Mouse (Mus musculus) liver, adult (tissue): ENCODE measurements around the gene Coro1b.

ENCODE experiments used
- GATA4 ChIP-seq: IDR thresholded peaks from 2 replicates; pipeline ENCODE4 v1.6.1; 2014; ENCODE audit warnings: mild to moderate bottlenecking, low read length; ENCODE audit not compliant: insufficient replicate concordance

Coro1b gene

DNA sequence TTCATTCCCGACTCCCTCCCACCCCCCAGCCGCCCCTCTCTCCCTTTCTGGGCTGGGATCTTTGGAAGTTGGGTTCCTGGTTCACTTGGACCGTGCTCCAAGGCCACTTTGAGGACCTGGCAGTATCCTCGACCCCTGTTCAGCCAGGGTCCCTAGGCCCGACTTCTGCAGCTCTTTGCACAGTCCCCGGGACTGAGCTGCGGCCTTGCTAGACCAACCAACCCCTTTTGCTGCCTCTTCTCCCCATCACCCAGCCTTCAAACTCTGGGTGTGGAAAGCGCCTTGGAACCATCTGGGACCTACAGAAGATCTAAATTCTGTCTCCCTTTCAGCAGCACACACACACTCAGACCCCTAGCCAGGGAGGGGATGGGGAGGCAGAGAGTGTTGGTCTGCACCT lies 400 bp downstream of the Coro1b start:
- TF ChIP-seq GATA4, result no peak

DNA sequence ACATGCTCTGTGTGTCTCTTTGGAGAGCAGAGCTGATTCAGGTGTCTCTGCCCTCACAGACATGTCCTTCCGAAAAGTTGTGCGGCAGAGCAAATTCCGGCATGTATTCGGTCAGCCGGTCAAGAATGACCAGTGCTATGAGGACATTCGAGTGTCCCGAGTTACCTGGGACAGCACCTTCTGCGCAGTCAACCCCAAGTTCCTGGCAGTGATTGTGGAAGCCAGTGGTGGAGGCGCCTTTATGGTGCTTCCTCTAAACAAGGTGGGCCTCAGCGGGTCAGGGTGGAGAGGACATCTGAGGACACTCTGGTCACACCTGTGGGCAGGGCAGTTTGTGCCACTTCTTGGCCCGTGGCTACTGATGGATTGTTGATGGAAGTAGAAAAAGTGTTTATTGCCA lies 864 bp downstream of the Coro1b start:
- no peak for TF ChIP-seq GATA4

DNA sequence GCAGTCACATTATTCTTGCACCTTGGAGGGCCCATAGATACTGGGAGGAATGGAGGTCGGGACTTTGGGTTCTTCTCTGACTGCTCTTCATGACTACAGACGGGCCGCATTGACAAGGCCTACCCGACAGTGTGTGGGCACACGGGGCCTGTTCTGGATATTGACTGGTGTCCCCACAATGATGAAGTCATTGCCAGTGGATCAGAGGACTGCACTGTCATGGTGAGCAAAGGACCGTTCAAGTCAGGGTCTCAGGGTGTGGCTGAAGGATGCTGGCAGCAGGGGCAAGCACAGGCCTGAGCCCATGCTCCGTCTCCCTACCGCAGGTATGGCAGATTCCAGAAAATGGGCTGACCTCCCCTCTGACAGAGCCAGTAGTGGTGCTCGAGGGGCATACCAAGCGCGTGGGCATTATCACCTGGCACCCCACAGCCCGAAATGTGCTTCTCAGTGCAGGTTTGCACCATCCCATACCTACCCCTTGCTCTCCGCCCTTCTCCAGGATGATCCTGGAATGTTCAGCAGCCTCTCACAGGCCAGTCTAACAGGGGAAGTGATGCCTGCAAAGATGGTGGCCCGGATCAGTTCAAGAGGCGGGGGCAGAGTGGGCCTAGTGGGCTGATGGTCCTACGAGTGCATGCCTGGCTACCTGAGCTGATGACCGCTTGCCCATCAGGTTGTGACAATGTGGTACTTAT lies 1.5 kb downstream of the Coro1b start:
- TF ChIP-seq GATA4, result no peak

DNA sequence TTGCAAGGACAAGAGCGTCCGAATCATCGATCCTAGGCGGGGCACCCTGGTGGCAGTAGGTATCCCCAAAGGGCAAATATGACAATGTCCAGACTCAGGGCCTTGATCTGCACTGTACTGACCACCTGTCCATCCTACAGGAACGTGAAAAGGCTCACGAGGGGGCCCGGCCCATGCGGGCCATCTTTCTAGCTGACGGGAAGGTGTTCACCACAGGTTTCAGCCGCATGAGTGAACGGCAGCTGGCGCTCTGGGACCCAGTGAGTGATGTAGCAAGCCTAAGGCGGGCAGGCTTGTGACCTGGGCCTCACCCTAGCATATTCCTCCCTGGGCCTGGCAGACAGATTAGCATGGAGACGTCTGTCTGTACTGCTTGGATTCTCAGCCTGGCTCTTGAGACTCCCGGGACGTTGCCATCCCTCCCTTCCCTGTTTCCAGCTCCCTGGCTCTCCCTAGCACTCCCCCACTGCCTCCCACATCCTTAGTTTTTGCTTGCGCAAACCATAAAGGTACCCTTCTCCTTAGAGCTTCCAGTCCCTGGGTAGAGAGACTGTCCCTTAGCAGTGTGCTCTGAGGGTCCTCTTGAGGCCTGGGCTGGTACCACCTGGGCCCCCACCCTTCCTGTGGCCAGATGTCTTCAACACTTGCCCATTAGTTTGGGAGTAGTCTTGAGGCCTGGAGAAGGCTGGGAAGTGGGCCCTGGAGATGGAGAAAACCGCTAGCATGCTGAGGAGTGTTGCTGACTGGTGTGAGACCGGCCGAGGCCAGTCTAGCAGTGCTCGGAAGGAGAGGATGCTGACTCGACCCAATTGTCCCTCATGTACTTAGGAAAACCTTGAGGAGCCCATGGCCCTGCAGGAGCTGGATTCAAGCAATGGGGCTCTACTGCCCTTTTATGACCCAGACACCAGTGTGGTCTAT lies 2.4 kb downstream of the Coro1b start:
- TF ChIP-seq GATA4, result no peak

DNA sequence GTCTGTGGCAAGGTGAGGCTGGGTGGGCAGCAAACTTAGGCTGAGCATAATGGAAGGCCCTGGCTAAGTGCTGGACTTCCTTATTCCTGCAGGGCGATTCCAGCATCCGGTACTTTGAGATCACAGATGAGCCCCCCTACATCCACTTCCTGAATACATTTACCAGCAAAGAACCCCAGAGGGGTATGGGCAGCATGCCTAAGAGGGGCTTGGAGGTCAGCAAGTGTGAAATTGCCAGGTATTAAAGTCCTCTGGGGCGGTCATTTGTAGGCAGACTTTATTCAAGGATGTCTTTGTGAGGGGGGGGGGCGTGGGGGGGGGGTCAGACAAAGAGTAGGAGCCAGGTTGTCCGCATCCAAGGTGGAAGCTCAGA lies 3.1 kb downstream of the Coro1b start:
- no peak for TF ChIP-seq GATA4

DNA sequence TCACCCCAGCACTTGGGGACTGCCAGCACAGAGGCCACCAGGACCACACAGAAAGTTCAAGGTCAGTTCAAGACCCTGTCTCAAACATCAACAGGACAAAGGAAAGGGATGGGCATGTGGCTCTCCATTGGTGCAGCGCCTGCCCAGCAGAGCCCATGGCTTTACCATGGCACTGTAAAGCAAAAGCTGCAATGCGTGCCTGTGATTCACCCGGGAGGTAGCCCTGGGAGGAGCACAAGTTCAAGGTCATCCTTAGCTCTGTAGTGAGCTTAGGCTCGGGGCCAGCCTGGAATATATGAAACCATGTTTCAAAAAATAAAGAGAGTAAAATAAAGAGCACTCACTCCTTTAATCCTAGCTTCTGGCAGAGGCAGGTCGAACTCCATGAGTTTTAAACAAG lies 3.5 kb downstream of the Coro1b start:
- no peak for TF ChIP-seq GATA4

DNA sequence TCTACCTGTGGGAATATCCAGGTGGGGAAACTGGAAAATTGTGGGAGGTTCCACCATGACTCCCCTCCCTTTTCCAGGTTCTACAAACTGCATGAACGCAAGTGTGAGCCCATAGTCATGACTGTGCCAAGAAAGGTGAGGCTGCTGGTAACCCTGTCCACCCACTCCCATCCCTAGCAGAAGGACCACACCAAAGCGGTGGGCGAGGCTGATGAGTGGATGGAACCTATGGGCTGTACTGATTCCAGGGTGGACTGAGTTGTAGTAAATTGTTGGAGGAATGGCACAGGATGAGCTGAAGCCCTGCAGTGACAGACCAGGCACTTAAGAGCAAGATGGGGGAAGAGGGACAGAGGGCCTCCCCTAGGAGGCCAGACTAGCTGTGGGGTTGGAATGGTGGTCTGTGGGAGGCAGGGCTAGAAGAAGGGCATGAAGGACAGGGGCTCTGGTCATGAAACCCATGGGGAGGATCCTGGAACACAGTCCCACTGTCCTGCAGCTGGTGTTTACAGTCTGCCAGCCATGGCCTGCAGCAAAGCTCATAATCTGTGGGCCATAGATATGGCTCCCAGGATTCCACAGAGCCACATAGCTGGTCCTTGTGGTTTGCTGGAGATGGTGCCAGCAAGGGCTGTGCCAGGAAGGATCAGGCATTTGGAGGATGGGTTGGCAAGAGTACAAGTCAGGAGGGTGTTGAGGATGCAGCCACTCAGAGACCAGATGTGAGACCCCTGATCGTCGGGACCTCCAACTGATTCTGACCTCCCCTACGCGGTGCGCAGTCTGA lies 4.2 kb downstream of the Coro1b start:
- no peak for TF ChIP-seq GATA4

DNA sequence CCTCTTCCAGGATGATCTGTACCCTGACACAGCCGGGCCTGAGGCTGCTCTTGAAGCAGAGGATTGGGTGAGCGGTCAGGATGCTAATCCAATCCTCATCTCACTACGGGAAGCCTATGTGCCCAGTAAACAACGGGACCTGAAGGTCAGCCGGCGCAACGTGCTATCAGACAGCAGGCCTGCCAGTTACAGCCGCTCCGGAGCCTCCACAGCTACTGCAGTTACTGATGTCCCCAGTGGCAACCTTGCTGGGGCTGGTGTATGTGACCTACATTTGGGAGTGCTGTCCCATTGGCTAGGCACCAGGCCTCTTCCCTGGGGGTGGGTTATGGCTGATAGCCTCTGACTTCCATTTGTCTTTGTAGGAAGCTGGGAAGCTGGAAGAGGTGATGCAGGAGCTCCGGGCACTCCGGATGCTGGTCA lies 4.8 kb downstream of the Coro1b start, which contains the start of gene Ptprcap:
Ptprcap (plus strand) TSS at position 373 of the 423 bp plus-strand sequence.
- TF ChIP-seq GATA4, result no peak

DNA sequence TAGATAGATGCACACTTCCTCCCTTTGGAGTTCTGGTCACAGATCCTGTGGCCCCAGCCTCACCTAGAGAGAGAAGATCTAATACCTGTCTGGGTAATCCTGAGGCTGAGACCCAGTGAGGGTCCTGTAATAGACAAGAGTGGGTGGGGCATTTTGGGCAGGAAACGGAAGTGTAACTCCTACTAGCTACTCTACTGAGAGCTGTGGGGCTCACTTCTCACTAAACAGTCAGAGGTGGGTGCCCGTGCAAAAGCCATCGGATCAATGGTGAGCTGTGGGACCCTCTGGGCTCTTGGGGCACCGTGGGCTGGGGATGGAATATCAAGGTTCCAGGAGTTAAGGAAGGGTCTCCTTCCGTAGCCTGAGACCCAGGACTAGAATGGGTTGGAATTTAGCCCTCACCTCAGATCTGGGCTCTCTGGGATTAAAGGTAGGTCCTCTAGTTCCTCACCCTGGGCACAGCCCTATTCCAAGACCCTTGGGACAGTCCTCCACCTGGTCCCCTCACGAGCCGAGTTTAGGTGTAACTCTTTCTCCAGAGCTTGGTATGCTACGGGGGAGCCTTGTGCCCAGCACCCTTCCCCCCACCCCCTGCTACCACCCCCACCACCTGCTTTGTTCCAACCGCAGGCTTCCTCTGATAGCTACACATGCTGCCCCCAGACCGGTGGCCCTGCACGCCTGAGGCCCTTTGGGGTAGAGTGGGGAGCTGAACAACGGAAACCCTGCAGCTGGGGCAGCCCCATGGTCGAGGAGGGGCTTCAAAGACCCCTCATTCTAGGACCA lies 6.2 kb downstream of the Coro1b start:
- no peak for TF ChIP-seq GATA4

DNA sequence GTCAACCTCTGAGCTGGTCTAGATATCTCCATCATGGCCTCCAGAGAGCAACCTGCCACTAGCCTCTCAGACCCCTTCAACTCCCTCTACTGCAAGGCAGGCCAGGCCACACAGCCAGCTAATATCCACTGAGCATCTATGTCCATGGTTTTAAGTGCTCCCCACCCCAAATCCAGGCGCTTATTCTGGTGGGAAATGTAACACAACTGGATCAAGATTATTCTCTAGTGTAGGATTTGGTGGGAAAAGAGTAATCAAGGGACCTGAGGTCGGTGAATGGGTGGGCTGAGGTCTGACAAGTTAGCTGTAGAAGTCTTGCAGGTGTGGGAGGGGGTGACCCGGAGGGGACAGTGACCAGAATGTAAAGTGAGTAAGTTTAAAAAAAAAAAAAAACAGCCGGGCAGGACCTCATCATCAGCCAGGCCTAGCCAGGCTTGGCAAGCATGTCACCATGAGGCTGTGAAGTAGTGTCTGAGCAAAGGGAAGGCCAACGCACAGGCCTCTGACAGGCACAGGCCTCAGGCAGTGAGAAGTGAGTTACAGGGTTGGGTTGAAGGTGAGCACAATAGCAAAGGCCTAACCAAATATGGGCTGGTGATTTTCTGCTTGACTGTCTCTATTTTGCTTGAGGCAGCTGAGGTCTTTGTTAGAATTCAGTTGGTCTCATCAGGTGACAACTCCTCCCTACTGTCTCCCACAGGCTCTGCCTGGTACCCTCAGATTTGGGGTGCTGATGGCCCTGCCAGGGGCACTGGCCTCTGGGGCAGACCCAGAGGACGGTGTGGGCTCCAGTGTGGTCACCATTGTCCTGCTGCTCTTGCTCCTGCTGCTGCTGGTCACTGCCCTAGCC lies 7.0 kb downstream of the Coro1b start:
- TF ChIP-seq GATA4, result no peak

DNA sequence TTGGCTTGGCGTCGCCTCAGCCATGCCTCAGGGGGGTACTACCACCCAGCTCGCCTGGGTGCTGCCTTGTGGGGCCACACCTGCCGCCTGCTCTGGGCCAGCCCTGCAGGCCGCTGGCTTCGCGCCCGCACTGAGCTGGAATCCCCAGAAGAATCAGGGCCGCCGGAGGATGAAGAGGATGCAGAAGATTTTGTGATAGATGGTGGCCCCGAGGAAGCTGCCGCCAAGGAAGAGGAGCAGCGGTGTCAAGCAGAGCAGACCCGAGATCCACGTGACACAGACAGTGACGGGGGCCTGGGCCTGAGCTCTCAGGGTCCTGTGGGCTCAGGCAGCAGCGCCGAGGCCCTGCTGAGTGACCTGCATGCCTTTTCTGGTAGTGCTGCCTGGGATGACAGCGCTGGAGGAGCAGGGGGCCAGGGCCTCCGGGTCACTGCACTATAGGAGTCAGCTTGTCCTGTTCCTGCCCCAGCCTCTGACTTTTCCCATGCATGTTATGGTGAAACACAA lies 7.7 kb downstream of the Coro1b start:
- TF ChIP-seq GATA4, result no peak

DNA sequence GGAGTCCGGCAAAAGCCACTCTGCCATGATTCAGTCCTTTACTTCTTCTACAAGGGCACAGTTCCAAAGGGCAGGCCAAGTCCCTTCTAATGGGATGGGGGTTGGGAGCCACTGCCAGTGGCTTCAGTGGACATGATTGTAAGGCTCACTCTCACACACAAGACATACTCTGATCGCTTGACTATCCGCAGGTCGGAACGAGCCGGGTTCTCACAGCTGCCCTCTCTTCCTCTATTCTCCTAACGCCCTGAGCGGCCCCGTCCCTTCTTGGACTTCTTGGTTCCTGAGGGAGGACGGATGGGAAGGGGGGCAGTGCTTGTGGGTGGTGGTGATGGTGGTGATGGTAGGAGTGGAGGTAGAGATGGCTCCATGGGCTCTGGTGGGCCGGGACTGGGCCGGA lies 8.4 kb downstream of the Coro1b start:
- no peak for TF ChIP-seq GATA4

DNA sequence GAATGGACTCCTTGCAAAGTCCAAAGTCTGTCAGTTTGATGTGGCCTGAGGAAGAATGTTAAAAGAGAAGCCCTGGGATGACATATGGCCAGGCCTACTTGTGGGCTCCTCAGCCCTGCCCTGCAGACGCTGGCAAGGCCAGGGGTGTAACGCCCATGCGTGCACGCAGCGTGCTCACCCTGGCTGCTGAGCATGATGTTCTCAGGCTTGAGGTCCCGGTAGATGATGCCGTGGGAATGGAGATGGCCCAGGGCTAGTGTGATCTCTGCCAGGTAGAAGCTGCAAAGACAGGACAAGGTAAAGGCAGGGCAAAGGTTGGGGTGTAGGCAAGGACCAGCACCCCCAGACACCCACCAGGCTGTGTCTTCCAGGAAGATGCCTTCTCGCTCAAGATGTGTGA lies 10.6 kb downstream of the Coro1b start:
- no peak for TF ChIP-seq GATA4

DNA sequence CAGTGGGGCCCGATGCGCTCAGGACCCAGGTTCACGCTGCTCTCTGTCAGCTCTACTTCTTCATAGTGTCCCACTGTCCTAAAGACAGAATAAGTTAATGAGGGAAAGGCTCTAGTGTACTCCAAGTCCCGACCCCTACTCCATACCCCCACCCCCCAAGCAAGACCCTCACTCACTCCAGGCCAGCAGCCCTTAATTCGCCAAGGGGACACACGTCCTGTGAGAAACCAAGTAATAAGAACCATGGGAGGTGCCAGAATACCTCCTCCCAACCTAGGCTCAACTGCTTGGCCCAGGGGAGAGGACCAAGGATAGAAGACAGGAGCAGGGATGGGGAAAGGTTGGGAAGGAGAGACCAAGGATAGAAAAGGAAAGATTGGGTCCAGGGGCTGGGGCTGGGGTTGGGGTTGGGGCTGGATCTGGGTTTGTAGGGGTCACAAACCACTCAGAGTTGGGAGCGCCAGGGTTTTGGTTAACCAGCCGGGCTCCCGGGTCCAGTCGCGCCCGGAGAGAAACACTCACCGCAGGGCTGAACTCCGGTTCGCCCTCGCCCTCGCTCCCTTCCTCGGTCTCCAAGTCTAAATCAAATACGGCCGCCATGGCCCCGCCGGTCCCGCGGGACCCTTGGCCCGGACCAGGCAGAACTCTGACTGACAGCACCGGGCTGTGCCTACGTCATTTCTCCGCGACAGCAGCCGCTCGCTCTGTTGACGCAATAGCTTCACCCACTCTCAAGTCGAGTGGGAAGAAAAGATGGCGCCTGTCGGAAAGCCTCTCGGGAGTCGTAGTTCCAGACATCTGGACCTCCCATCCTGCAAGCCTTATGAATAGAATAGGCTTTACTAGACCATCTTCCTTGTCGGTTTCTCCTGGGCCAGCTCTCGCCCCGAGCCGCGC lies 14.5 kb downstream of the Coro1b start, which contains the start of gene Rps6kb2:
Rps6kb2 (minus strand) TSS at position 709 of the 897 bp plus-strand sequence.
- TF ChIP-seq GATA4, result no peak; the same call in 1 of the 2 replicates
